Mouse (Mus musculus) myocyte (in vitro differentiated cells): ENCODE results near the gene Mbtd1. TPM values are rescaled to one million over a fixed set of nuclear protein-coding genes. Genes with fewer than 3 reads are reported as not detected.

ENCODE experiments used
- H3K27me3 ChIP-seq: one replicate; pipeline ENCODE4 v1.6.1; 2011; ENCODE audit not compliant: control insufficient read depth, insufficient read depth, insufficient read length
- H3K36me3 ChIP-seq: one replicate; pipeline ENCODE4 v1.6.1; 2011; ENCODE audit not compliant: control insufficient read depth, insufficient read depth
- H3K4me2 ChIP-seq: one replicate; pipeline ENCODE4 v1.6.1; 2011; ENCODE audit warnings: low read depth, control low read depth
- H3K4me3 ChIP-seq: one replicate; pipeline ENCODE4 v1.5.1; 2011; ENCODE audit warnings: mild to moderate bottlenecking, control low read depth, moderate library complexity
- H3K79me2 ChIP-seq: one replicate; pipeline ENCODE4 v1.6.1; 2011; ENCODE audit not compliant: control insufficient read depth, insufficient read depth
- H3ac ChIP-seq: one replicate; pipeline ENCODE4 v1.6.1; 2011; ENCODE audit not compliant: control insufficient read depth, insufficient read length
- CEBPB ChIP-seq: IDR thresholded peaks from 2 replicates; pipeline ENCODE4 v1.6.1; 2011; ENCODE audit warnings: mild to moderate bottlenecking, moderate library complexity; ENCODE audit not compliant: poor library complexity, insufficient read depth, severe bottlenecking
- E2F4 ChIP-seq: IDR thresholded peaks from one replicate; pipeline ENCODE4 v1.6.1; 2011; ENCODE audit warnings: mild to moderate bottlenecking, control low read depth, moderate library complexity; ENCODE audit not compliant: insufficient read depth
- MAX ChIP-seq: IDR thresholded peaks from one replicate; pipeline ENCODE4 v1.6.1; 2011; ENCODE audit warnings: low read depth, mild to moderate bottlenecking, control low read depth
- MYOD1 ChIP-seq, 3 experiments: IDR thresholded peaks; one replicate each; pipeline ENCODE4 v1.6.1; 2011; ENCODE audit warnings: control low read depth in 2 of 3, low read depth in 2 of 3, mild to moderate bottlenecking in 2 of 3, moderate library complexity in 1 of 3; ENCODE audit not compliant: insufficient read length in 2 of 3, control insufficient read depth in 1 of 3
- MYOG ChIP-seq, 3 experiments: IDR thresholded peaks; one replicate each; pipeline ENCODE4 v1.6.1; 2011; ENCODE audit warnings: control low read depth in 2 of 3, low read depth in 2 of 3, mild to moderate bottlenecking in 2 of 3; ENCODE audit not compliant: insufficient read length in 2 of 3, control insufficient read depth in 1 of 3, insufficient read depth in 1 of 3
- POLR2A ChIP-seq: IDR thresholded peaks from one replicate; pipeline ENCODE4 v1.6.1; 2011; ENCODE audit warnings: low read depth, mild to moderate bottlenecking, control low read depth, moderate library complexity; ENCODE audit not compliant: insufficient read length
- POLR2AphosphoS2 ChIP-seq: IDR thresholded peaks from one replicate; pipeline ENCODE4 v1.6.1; 2011; ENCODE audit warnings: low read depth, control low read depth; ENCODE audit not compliant: insufficient read length
- REST ChIP-seq: IDR thresholded peaks from one replicate; pipeline ENCODE4 v1.6.1; 2011; ENCODE audit warnings: mild to moderate bottlenecking, control low read depth, moderate library complexity; ENCODE audit not compliant: insufficient read depth, insufficient read length
- SRF ChIP-seq: IDR thresholded peaks from one replicate; pipeline ENCODE4 v1.6.1; 2011; ENCODE audit warnings: low read depth; ENCODE audit not compliant: control insufficient read depth, insufficient read length
- TCF12 ChIP-seq: IDR thresholded peaks from one replicate; pipeline ENCODE4 v1.6.1; 2011; ENCODE audit warnings: mild to moderate bottlenecking, control low read depth; ENCODE audit not compliant: poor library complexity, insufficient read depth, severe bottlenecking
- TCF3 ChIP-seq: IDR thresholded peaks from one replicate; pipeline ENCODE4 v1.6.1; 2011; ENCODE audit warnings: low read depth, control low read depth; ENCODE audit not compliant: insufficient read length
- USF1 ChIP-seq: IDR thresholded peaks from one replicate; pipeline ENCODE4 v1.6.1; 2011; ENCODE audit warnings: low read depth, mild to moderate bottlenecking, control low read depth, moderate library complexity
- polyA plus RNA-seq: library from polyadenylated mRNA; unstranded; fragments of >200 nt; fragmentation: generic; extraction: Trizol; gene quantifications from one replicate; pipeline ENCODE4 v1.2.1, GENCODE M21; 2012; ENCODE audit warnings: missing spikeins

The Mbtd1 gene
- polyA plus RNA-seq, 1 experiment = 4.2 TPM

- TF ChIP-seq POLR2AphosphoS2 (no peak), TCF3 (no peak), SRF (no peak), POLR2A (no peak)
- peak overlapping the region; percentile 50 for H3K4me2 ChIP-seq
These were observed 102.1 kb downstream of the Mbtd1 start for GRCm38 (mm10) chr11:93987625-93988327.

GRCm38 (mm10) chr11:93988328-93989062, 102.8 kb downstream of the Mbtd1 start:
- Histone ChIP-seq H3K36me3 (no peaks in the 10 kb centered on the region), H3K4me3 (no peak overlapping the region), H3K79me2 (no peaks in the 10 kb centered on the region), H3K4me2 (peak overlapping the region; percentile 50), H3K27me3 (no peaks in the 10 kb centered on the region), H3ac (no peak overlapping the region)
- TF ChIP-seq USF1 (no peak), MAX (no peak), REST (no peak), TCF3 (no peak), TCF12 (no peak), POLR2A (no peak), POLR2AphosphoS2 (no peak), SRF (no peak), CEBPB (no peak), E2F4 (no peak), MYOD1 (IDR thresholded peaks at IDR 0.05; ENCODE audit: control insufficient read depth in 1 of 3, insufficient read length in 2 of 3, low read depth in 2 of 3) (no peak), MYOG (IDR thresholded peaks at IDR 0.05; ENCODE audit: control insufficient read depth in 1 of 3, insufficient read depth in 1 of 3, insufficient read length in 2 of 3, low read depth in 2 of 3) (no peak)

More at GRCm38 (mm10) chr11:93987625-93988327, 102.1 kb downstream of the Mbtd1 start:
- no peak overlapping the region for H3K4me3 ChIP-seq
- H3K79me2 ChIP-seq = no peaks in the 10 kb centered on the region
- no peaks in the 10 kb centered on the region for H3K27me3 ChIP-seq
- no peak overlapping the region for H3ac ChIP-seq
- H3K36me3 ChIP-seq = no peaks in the 10 kb centered on the region

- TF ChIP-seq MYOG (IDR thresholded peaks at IDR 0.05; ENCODE audit: control insufficient read depth in 1 of 3, insufficient read depth in 1 of 3, insufficient read length in 2 of 3, low read depth in 2 of 3) = no peak
- no peak for TF ChIP-seq TCF12
- Histone ChIP-seq H3K4me2 (peak overlapping the region; percentile 93), H3ac (no peak overlapping the region), H3K4me3 (peak overlapping the region; percentile 73), H3K79me2 (peaks cover 30% of the 10 kb centered on the region), H3K36me3 (no peaks in the 10 kb centered on the region), H3K27me3 (no peaks in the 10 kb centered on the region)
These were observed 108.9 kb downstream of the Mbtd1 start for GRCm38 (mm10) chr11:93994531-93994930.

DNA sequence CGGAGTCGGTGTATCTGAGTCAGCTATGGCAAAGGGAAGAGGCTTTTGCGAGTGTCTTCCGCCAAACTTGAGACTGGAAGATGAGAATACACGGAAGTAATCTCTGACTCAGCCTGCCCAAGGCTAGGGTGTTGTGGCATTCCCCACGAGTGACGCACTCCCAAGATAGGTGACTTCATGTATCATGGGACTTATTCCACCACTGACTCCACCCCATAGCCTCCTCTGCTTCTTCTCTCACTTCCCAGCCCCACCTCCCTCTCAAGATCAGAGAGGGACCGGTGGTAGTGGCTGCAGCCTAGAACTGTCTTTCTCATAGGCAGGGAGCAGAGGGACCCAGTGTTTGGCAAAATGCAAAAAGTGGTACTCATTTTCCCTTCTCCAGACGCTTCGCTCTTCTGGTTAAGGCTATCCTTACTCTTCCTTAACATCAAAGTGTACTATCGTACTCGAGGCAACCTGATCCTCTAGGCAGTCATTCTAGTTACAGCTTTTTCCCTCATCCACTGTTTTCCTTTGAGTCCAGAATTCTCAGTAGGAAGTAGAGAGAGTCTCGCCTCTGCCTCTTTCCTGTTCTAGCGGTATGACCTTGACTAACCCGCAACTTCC, 109.6 kb downstream of the Mbtd1 start:
- peak overlapping the region; percentile 73 for H3K4me3 ChIP-seq
- no peaks in the 10 kb centered on the region for H3K27me3 ChIP-seq
- H3K79me2 ChIP-seq = peaks cover 37% of the 10 kb centered on the region
- TF ChIP-seq REST (no peak), CEBPB (0 out of 2 replicates have a peak, but pooled peaks have one; percentile 5), POLR2A (peak; percentile 58), E2F4 (no peak), USF1 (peak; percentile 54), MYOD1 (IDR thresholded peaks at IDR 0.05; ENCODE audit: control insufficient read depth in 1 of 3, insufficient read length in 2 of 3, low read depth in 2 of 3) (no peak), MAX (no peak), MYOG (IDR thresholded peaks at IDR 0.05; ENCODE audit: control insufficient read depth in 1 of 3, insufficient read depth in 1 of 3, insufficient read length in 2 of 3, low read depth in 2 of 3) (no peak), TCF3 (no peak), POLR2AphosphoS2 (no peak), SRF (no peak)
- H3ac ChIP-seq = peak overlapping the region; percentile 65
- H3K4me2 ChIP-seq = peak overlapping the region; percentile 93
- no peaks in the 10 kb centered on the region for H3K36me3 ChIP-seq

- Histone ChIP-seq H3K27me3 (no peaks in the 10 kb centered on the region), H3K4me2 (peak within 1 kb of the TSS; percentile 97), H3K79me2 (peaks cover 43% of the 10 kb centered on the region), H3K4me3 (peak within 1 kb of the TSS; percentile 73), H3K36me3 (no peaks in the 10 kb centered on the region), H3ac (peak within 1 kb of the TSS; percentile 65)
- TF ChIP-seq TCF12 (no peak), POLR2A (peak; percentile 84), REST (no peak), MYOD1 (IDR thresholded peaks at IDR 0.05; ENCODE audit: control insufficient read depth in 1 of 3, insufficient read length in 2 of 3, low read depth in 2 of 3) (peak in 1 of 3 experiments; percentile 53), CEBPB (no peak), TCF3 (no peak), MYOG (IDR thresholded peaks at IDR 0.05; ENCODE audit: control insufficient read depth in 1 of 3, insufficient read depth in 1 of 3, insufficient read length in 2 of 3, low read depth in 2 of 3) (peak in 1 of 3 experiments; percentile 46), MAX (no peak), SRF (no peak), POLR2AphosphoS2 (peak; percentile 66), USF1 (no peak), E2F4 (no peak)
These were observed 110.2 kb downstream of the Mbtd1 start, which contains the start of gene Spag9 for GRCm38 (mm10) chr11:93995720-93996305. Gene Spag9, plus strand, starts transcription at chr11:93996091.
